Mouse (Mus musculus): Measurements from ENCODE around the gene Zbtb4.

- no peak for TF ChIP-seq CTCF (IDR thresholded peaks at IDR 0.05; ENCODE audit: extremely low read depth, insufficient read depth, insufficient read length, insufficient replicate concordance)
- TF ChIP-seq POLR2A (IDR thresholded peaks at IDR 0.05; ENCODE audit: low read depth, low read length): no peak
These were observed 42.6 kb upstream of the Zbtb4 start for GRCm38 (mm10) chr11:69723074-69723473.

Data from spleen, adult 2 months (tissue).